Mouse (Mus musculus): ENCODE data around the gene Dnajc28. TPM values are rescaled to one million over a fixed set of nuclear protein-coding genes. Genes with fewer than 3 reads are reported as not detected.

Gene Dnajc28
- total RNA-seq, 2 experiments from 2014 or later = 9.7 to 11.3 TPM

DNA sequence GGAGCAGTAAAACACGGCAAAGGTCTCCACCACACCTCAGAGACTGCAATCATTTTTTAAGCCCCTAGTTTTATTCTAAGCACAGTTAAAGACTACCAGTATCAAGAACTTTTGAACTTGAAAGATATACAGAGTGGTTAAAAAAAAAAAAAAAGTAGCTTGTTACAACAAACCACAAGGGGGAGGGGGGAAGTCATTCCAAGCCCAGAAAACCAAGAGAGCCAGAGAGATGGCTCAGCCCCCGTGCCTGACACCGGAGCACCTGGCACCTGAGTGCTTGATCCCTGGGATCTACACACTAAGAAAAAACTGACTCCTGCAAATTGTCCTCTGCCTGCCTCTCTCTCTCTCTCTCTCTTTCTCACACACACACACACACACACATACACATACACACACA, 25.6 kb downstream of the Dnajc28 start:
- DNase-seq (ENCODE audit: low spot score in 2 of 2) = no peak

DNA sequence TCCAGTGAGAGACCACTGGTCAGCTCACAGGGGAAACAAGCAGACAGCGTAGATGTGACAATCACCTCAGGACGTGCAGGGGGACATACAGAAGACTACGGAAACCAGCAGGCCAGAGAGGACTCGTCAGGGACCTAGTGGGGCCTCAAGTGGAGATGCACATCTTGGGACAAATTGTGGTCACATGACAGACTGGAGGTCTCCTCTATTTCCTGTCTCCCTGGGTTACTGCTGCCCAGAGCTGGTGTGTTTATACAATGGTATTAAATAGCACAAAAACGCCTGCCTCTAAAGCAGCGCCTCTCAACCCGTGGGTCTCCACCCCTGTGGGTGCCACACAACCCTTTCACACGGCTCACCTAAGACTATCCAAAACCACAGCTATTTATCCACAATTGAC, 26.7 kb downstream of the Dnajc28 start:
- DNase-seq (ENCODE audit: low spot score in 2 of 2) = no peak

GRCm38 (mm10) chr16:91588703-91589102, 30.1 kb downstream of the Dnajc28 start:
- DNase-seq (ENCODE audit: low spot score in 2 of 2) = no peak

DNA sequence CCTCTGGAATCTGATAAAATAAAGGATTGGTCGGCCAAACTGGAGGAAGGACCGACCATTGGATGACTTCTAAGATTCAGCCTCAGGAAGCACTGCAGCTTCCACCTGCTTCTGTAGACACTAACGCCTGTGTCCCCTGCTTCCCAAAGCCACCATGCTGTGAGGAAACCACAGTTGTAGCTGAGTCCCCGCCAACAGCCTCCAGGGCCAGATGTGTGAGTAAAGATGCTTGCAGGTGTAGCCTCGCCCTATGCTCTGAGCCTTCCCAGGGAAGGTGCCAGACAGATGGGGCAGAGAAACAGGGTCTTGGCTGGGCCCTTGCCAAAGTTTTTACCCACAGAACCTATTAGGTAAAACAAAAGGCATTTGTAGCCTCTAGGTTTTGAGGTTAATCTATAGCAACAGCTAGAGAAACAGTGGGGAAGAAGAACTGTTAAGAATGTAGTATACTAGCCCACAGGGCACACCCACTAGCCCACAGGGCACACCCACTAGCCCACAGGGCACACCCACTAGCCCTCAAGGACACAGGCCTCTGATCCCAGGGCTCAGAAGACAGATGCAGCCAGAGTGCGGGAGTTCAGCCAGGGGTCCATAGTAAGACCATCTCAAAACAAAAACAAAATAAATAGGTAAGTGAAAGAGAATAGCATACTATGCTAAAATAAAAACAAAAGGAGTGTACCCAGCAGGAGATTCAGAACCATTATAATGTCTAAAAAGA, 30.9 kb downstream of the Dnajc28 start:
- DNase-seq (ENCODE audit: low spot score in 2 of 2) = no peak

- DNase-seq (ENCODE audit: low spot score in 2 of 2) = no peak
Observed at GRCm38 (mm10) chr16:91586244-91586643, 32.6 kb downstream of the Dnajc28 start.

- no peak for DNase-seq (ENCODE audit: low spot score in 2 of 2)
Observed at GRCm38 (mm10) chr16:91585617-91586016, 33.2 kb downstream of the Dnajc28 start.

GRCm38 (mm10) chr16:91582307-91582706, 36.5 kb downstream of the Dnajc28 start:
- peak in 1 of 2 experiments; percentile 28 for DNase-seq (ENCODE audit: low spot score in 2 of 2)

DNA sequence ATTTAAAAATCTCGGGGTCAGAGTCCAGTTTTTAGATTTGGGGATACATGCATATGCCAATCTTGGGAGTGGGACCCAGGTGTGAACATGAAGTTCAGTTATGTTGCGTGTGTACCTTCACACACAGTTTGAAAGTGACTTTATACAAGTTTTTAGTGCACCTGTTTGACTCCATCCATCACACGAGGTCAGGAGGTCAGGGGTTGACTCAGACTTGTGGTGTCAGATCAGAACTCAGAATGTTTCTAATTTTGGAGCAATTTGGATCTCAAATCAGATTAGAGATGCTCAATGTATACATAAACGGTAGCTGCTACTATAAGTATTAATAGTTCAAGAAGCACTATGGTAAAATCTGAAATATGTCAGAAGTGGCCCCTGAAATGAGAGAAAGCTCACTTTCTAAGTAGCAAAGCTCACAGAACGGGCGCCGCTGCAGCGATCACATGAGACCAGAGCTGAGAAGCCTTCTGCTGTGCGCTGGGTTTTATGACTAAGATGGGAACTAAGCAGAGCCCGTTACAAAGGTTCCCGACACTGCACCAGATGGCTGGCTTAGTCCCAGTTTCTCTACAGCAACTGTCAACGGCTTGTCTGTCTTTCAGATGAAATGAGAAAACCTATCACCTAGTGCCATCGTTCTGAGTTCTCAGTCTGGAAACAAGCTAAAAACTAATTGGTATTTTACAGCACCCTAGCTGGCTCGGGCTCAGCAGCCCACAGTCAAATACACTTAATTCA, 39.7 kb downstream of the Dnajc28 start:
- peak; percentile 47 to 79 for DNase-seq (ENCODE audit: low spot score in 2 of 2)

GRCm38 (mm10) chr16:91575151-91575550, 43.7 kb downstream of the Dnajc28 start:
- no peak for DNase-seq (ENCODE audit: low spot score in 2 of 2)

DNA sequence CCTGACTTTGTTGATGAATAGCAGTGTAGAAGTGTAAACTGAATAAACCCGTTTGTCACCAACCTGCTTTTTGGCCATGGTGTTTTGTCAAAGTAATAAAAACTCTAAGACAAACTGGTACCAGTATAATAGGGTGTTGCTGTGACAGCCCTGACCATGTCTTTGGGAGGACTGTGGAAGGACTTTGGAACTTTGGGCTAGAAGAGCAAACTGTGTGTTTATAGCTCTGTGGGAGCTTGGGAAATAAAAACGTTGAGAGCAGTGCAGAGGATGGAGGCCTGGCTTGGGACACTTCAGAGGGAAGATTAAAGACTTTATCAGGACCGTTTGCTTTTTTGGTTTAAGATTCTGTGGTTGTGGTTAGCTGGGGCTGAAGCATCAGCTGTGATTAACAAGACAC, 47.7 kb downstream of the Dnajc28 start:
- DNase-seq (ENCODE audit: low spot score in 2 of 2) = no peak

- DNase-seq (ENCODE audit: low spot score in 2 of 2) = no peak
Observed at GRCm38 (mm10) chr16:91568960-91569359, 49.9 kb downstream of the Dnajc28 start.

- no peak for DNase-seq (ENCODE audit: low spot score in 2 of 2)
Observed at GRCm38 (mm10) chr16:91566002-91566401, 52.8 kb downstream of the Dnajc28 start.

GRCm38 (mm10) chr16:91565292-91565951, 53.4 kb downstream of the Dnajc28 start:
- no peak for DNase-seq (ENCODE audit: low spot score in 2 of 2)

DNA sequence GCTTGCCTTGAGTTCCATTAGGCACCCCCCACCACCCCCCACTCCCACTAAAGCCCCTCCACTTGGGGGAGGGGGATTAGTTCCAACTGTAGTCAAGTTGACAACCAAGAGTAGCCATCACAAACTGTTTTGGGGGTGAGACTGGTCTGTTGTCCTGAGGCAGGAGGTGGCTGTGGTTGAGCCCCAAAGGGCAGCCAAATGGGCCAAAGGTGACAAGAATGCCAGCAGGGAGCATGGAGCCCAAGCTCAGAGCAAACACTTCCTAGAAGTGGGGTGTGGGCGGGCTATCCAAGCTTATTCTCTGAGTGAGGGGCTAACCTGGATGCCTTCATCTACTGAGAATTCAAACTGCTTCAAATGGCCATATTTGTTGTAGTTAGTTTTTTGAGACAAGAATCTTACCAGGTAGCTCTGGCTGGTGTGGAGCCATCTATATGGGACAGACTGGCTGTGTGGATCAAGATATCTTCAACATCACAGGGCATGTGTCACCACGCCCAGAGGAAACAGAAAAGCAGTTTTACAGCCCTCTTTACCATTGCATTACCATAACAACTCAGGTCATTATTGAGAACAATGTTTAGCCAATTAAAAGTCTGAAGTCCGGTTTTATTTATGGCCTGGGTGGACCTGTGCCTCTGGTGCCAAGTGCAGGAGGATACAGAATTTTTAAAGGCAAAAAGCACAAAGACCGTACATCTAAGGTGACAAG, 54.1 kb downstream of the Dnajc28 start:
- DNase-seq (ENCODE audit: low spot score in 2 of 2) = no peak

Other genes starting within 250 kb of the Dnajc28 start
- gene Ifnar2, start 246.2 kb downstream of the Dnajc28 start, total RNA-seq (2021) = 10 to 100 TPM; 22.8 to 25.9 TPM
- not detected for gene Gm21970, start 227.3 kb downstream of the Dnajc28 start, total RNA-seq (2021)
- 1 to 10 TPM; 7.8 to 9.5 TPM for gene Il10rb, start 212.9 kb downstream of the Dnajc28 start, total RNA-seq (2021)
- gene Ifnar1, start 133.8 kb downstream of the Dnajc28 start, total RNA-seq (2021) = 10 to 100 TPM; 40.9 to 44.4 TPM
- gene Ifngr2, start 72.0 kb downstream of the Dnajc28 start, total RNA-seq (2021) = 10 to 100 TPM; 50.9 to 53.1 TPM
- gene Tmem50b, start 21.2 kb downstream of the Dnajc28 start, total RNA-seq (2021) = 100 to 1,000 TPM; 104 to 112 TPM
- gene Gart, start 27.9 kb upstream of the Dnajc28 start, total RNA-seq (2021) = 10 to 100 TPM; 47.4 to 51.2 TPM
- 100 to 1,000 TPM; 221 to 230 TPM for gene Son, start 28.5 kb upstream of the Dnajc28 start, total RNA-seq (2021)
- gene Donson, start 69.7 kb upstream of the Dnajc28 start, total RNA-seq (2021) = 10 to 100 TPM; 18.5 to 19.7 TPM
- gene Cryzl1, start 109.9 kb upstream of the Dnajc28 start, total RNA-seq (2021) = 100 to 1,000 TPM; 113 TPM
- 100 to 1,000 TPM; 151 to 158 TPM for gene Itsn1, start 110.3 kb upstream of the Dnajc28 start, total RNA-seq (2021)

Measured in layer of hippocampus, adult 18-20 months (tissue).